Mouse (Mus musculus): ENCODE results near the gene Adcy4.

The Adcy4 gene

GRCm38 (mm10) chr14:55793946-55794345 lies 10.1 kb upstream of the Adcy4 start:
- in situ Hi-C loops (cut with MboI; ENCODE audit: unreplicated experiment in 2 of 2): no loop called here

DNA sequence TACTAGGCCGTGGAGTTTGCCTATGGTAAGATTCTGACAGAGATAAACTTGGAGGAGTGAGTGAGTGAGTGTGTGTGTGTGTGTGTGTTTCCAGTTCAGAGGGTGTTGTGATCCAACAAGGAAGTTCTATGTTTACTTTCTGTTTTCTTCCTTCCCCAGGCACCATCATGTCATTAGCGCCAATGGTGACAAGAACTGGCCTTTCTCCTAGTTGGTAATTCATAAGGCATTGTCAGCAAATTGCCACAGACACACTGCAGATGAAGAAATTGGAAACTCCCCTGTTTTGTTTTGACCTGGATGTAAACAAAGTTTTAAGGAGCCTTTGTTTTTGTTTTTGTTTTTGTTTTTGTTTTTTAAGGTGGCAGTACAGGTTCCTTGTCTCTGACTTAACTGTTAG lies 9.6 kb upstream of the Adcy4 start:
- in situ Hi-C loops (cut with MboI; ENCODE audit: unreplicated experiment in 2 of 2): no loop called here

DNA sequence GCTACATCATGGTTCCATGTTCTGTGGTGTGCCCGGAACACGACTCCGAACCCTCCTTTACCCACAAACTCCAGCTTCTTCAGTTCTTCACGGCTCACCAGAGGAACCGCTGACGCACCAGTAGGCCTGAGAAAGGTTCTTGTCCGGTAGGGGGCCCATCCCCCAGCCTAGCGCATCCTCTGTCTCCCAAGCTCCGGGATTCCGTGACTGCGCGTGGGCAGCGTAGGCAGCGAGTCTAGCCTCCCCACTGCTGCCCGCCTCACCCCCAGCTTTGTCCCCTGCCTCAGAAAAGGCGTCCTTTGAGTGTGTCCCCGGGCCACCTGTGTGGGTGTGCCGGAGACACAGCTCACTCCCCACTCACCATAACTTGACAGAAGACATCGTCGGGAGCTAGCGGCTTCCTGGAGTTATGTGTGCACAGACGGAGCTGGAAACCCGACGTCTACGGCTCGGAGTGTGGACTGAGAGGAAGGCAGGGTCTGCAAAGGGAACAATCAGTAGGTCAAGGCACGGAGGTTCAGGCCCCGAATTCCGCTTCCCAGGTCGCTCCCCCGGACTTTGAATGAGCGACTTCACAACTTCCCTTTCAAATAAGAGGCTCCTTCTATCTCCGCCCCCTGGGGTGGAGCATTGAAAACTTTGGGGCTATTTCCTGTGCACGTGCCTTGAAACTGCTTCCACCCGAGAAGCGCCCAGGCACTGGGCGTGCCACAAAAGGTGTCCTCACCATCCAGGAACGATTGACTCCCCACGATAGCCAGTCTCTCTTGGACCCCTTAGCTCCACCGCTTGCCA lies 4.6 kb upstream of the Adcy4 start, which contains the start of gene Ripk3:
Gene Ripk3 (minus strand): TSS at position 610 of the 795 bp plus-strand sequence.
- in situ Hi-C loops (cut with MboI; ENCODE audit: unreplicated experiment in 2 of 2): loop anchor here in 1 of 2 experiments (10.0 kb wide), 1 partner anchor 76 kb away; no protein-coding TSS in a partner anchor

DNA sequence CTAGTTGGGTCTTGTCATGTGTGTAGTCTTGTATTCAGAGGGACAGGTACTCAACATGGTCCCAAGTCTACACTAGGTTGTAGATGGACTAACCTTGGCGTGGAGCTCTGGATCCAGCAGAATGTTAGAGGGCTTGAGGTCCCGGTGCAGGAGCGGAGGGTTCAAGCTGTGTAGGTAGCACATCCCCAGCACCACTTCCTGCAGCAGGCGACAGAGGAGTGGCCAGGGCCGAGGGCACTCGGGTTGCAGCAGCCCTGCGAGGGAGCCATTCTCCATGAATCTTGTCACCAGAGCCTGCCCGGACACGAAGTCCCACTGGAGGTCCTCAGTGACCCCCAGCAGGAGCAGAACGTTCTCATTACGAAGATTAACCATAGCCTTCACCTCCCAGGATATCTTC lies 3.8 kb upstream of the Adcy4 start:
- in situ Hi-C loops (cut with MboI; ENCODE audit: unreplicated experiment in 2 of 2): loop anchor here in 1 of 2 experiments (10.0 kb wide), 1 partner anchor 77 kb away; no protein-coding TSS in a partner anchor

- in situ Hi-C loops (cut with MboI; ENCODE audit: unreplicated experiment in 2 of 2): loop anchor here in 1 of 2 experiments (10.0 kb wide), 1 partner anchor 80 kb away; no protein-coding TSS in a partner anchor
Measured at GRCm38 (mm10) chr14:55785195-55785594, 1.3 kb upstream of the Adcy4 start.

- in situ Hi-C loops (cut with MboI; ENCODE audit: unreplicated experiment in 2 of 2): loop anchor here in 1 of 2 experiments (10.0 kb wide), 1 partner anchor 81 kb away; no protein-coding TSS in a partner anchor
Measured at GRCm38 (mm10) chr14:55783171-55783957, 531 bp downstream of the Adcy4 start.

DNA sequence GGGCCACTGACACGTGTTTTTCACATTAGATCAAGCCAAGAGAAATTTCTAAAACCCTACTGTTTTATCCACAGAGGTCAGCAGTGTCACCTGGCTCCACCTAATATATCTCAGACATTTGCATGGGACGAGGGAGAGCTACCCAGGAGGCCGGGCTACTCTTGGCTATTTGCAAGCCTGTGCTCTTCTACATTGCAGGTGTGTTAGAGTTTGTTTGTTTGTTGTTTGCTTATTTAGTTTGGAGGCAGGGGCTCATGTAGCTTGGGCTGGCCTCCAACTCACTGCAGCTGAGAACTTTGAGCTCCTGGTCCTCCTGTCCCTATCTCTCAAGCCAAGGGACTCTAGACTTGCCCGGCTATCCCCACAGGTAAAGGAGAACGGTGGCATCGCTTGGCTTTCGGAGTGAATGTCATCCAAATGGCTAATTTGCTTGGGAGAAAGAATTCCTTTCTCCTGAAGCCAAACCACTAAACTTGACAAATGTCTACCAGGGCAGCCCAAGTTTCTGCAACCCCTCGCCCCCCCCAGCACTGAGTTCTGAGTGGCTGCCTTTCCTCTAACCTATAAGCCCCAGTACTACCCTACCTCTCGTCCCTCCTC lies 1.4 kb downstream of the Adcy4 start:
- in situ Hi-C loops (cut with MboI; ENCODE audit: unreplicated experiment in 2 of 2): loop anchor here in 1 of 2 experiments (10.0 kb wide), 1 partner anchor 82 kb away; no protein-coding TSS in a partner anchor

GRCm38 (mm10) chr14:55781310-55781709 lies 2.6 kb downstream of the Adcy4 start:
- in situ Hi-C loops (cut with MboI; ENCODE audit: unreplicated experiment in 2 of 2): loop anchor here in 1 of 2 experiments (10.0 kb wide), 1 partner anchor 83 kb away; no protein-coding TSS in a partner anchor

DNA sequence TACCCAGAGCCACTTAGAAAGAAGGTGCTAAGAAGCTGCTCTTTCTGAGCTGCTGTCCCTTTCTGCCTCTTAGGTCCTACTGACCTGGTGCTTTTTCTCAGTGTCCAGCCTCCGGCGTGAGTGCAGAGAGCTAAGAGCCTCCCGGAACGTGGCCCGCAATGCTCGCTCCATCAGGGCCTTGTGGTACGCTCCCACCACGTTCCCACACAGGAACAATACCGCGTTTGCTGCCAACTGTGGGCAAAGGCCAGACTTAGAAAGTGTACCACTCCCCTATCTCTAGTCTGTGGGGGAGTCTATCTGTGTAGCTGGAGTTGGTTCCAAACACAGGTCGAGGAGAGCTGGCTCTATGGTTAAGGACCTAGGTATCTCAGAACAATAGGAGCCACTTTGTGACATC lies 3.2 kb downstream of the Adcy4 start:
- in situ Hi-C loops (cut with MboI; ENCODE audit: unreplicated experiment in 2 of 2): loop anchor here in 1 of 2 experiments (10.0 kb wide), 1 partner anchor 84 kb away; no protein-coding TSS in a partner anchor

- in situ Hi-C loops (cut with MboI; ENCODE audit: unreplicated experiment in 2 of 2): loop anchor here in 1 of 2 experiments (10.0 kb wide), 1 partner anchor 85 kb away; no protein-coding TSS in a partner anchor
Measured at GRCm38 (mm10) chr14:55779656-55780055, 4.2 kb downstream of the Adcy4 start.

DNA sequence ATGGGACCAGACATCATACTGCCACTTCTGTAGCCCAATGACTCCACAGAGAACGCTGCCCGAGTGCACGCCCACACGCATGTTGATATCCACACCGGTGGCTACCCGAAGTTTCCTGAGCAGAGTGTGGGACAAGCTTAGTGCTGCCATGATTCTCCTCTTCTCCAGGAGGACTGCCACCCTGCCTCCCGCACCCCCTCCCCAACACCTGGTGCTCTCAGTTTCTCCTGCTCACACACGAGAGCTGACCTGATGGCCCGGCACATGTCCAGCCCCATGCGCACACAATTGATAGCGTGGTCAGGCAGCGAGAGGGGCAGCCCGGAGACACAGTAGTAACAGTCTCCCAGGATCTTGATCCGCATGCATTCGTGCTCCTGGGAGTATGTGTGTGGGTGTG lies 5.2 kb downstream of the Adcy4 start:
- in situ Hi-C loops (cut with MboI; ENCODE audit: unreplicated experiment in 2 of 2): no loop called here

GRCm38 (mm10) chr14:55777806-55778205 lies 6.1 kb downstream of the Adcy4 start:
- in situ Hi-C loops (cut with MboI; ENCODE audit: unreplicated experiment in 2 of 2): no loop called here

GRCm38 (mm10) chr14:55777176-55777575 lies 6.7 kb downstream of the Adcy4 start:
- in situ Hi-C loops (cut with MboI; ENCODE audit: unreplicated experiment in 2 of 2): no loop called here

DNA sequence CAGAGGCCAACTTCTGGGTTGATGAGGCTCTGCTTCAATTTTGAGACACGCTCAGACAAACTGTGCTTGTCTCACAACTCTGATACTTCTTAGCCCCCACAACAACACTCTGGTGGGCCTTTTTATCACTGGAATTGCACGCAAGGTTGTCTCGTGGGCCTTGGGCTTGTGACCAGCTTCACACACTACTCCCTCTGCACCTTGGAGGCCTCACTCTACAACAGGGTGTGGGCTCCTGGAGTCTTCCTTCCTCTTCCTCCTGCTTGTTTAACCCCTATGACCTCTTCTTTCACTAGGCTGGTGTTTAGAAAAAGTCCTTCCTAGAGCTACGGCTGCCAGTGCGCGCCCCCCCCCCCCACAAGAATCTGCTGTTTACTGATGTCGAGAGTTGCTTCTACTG lies 7.2 kb downstream of the Adcy4 start:
- in situ Hi-C loops (cut with MboI; ENCODE audit: unreplicated experiment in 2 of 2): no loop called here

GRCm38 (mm10) chr14:55769087-55769703 lies 14.7 kb downstream of the Adcy4 start:
- in situ Hi-C loops (cut with MboI; ENCODE audit: unreplicated experiment in 2 of 2): loop anchor here in 1 of 2 experiments (25.0 kb wide), 1 partner anchor 657 kb away; the partner anchor contains the start of genes Ap1g2 and Jph4

GRCm38 (mm10) chr14:55768555-55768954 lies 15.3 kb downstream of the Adcy4 start:
- in situ Hi-C loops (cut with MboI; ENCODE audit: unreplicated experiment in 2 of 2): loop anchor here in 1 of 2 experiments (25.0 kb wide), 1 partner anchor 656 kb away; the partner anchor contains the start of genes Ap1g2 and Jph4

DNA sequence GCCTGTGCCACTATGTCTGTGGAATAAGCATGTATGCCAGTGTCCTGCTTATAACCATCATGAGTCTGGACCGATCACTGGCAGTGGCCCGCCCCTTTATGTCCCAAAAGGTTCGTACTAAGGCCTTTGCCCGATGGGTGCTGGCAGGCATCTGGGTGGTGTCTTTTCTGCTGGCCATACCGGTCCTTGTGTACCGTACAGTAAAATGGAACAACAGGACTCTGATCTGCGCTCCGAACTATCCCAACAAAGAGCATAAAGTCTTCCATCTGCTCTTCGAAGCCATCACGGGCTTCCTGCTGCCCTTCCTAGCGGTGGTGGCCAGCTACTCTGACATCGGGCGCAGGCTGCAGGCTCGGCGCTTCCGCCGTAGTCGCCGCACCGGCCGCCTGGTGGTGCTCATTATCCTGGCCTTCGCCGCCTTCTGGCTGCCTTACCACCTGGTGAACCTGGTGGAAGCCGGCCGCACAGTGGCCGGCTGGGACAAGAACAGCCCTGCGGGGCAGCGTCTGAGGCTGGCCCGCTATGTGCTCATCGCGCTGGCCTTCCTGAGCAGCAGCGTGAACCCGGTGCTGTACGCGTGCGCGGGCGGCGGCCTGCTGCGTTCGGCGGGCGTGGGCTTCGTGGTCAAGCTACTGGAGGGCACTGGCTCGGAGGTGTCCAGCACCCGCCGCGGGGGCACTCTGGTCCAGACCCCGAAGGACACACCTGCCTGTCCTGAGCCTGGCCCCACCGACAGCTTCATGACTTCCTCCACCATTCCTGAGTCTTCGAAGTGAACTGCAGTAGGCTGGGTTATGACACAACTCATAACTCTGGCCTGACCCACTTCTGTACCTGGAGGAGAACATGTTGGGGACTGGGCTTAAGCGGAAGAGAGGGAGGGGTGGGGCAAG lies 16.1 kb downstream of the Adcy4 start:
- in situ Hi-C loops (cut with MboI; ENCODE audit: unreplicated experiment in 2 of 2): loop anchor here in 1 of 2 experiments (25.0 kb wide), 1 partner anchor 655 kb away; the partner anchor contains the start of genes Ap1g2 and Jph4

DNA sequence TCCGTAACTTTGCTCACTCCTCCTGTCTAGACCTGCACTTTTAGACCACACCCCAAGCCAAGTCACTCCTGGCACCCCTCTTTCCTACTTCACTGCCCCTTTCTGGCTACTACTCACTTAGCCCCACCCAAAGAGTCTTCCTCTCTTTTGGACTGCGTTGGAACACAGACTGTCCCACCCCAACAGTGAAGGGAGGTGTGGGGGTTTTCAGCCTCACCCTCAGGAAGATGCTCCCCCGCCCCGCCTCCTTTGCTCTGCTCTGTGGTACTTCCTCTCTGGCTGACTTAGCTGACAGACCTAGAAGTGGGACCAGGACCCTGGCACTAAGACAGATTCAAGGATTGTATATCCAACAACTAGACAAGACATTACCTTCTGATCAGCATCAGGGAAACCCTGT lies 18.2 kb downstream of the Adcy4 start, which contains the start of gene Ltb4r1:
Gene Ltb4r1 (plus strand): TSS at position 267 of the 400 bp plus-strand sequence.
- in situ Hi-C loops (cut with MboI; ENCODE audit: unreplicated experiment in 2 of 2): loop anchor here in 1 of 2 experiments (25.0 kb wide), 1 partner anchor 653 kb away; the partner anchor contains the start of genes Ap1g2 and Jph4
